Mouse (Mus musculus): ENCODE measurements around the gene Snx1. TPM values are rescaled to one million over a fixed set of nuclear protein-coding genes. Genes with fewer than 3 reads are reported as not detected.

Gene Snx1
- polyA plus RNA-seq, 1 experiment from 2014 or later = 140 TPM

- Histone ChIP-seq H3K27ac (ENCODE audit: low read depth, low read length) (no peak overlapping the region), H3K4me2 (ENCODE audit: low read depth, low read length, severe bottlenecking) (no peak overlapping the region), H3K9me3 (ENCODE audit: control insufficient read depth, low read length) (no peaks in the 10 kb centered on the region), H3K4me3 (ENCODE audit: low read depth, low read length) (no peak overlapping the region), H3K9ac (ENCODE audit: low read length) (no peak overlapping the region), H3K36me3 (ENCODE audit: control insufficient read depth, insufficient read depth, low read length) (peaks cover 16% of the 10 kb centered on the region; the same call in 1 of the 2 replicates), H3K4me1 (replicated peaks; ENCODE audit: control insufficient read depth, insufficient read depth, low read length) (no peaks in the 10 kb centered on the region), H3K27me3 (ENCODE audit: control insufficient read depth, insufficient read depth, low read length) (no peaks in the 10 kb centered on the region)
- 90% methylated on average over 2 of the region's 2 CpGs for WGBS
- DNase-seq (ENCODE audit: low spot score) = no peak
- no peak for ATAC-seq (replicated peaks; ENCODE audit: low FRiP score)
Observed at GRCm38 (mm10) chr9:66092664-66093063, 33.7 kb downstream of the Snx1 start.

- H3K9me3 ChIP-seq (ENCODE audit: control insufficient read depth, low read length) = no peaks in the 10 kb centered on the region
- H3K4me2 ChIP-seq (ENCODE audit: low read depth, low read length, severe bottlenecking) = no peak overlapping the region
- no peak overlapping the region for H3K9ac ChIP-seq (ENCODE audit: low read length)
- 81% methylated on average over 6 of the region's 6 CpGs for WGBS
- no peak overlapping the region for H3K4me3 ChIP-seq (ENCODE audit: low read depth, low read length)
- DNase-seq (ENCODE audit: low spot score) (no peak), ATAC-seq (replicated peaks; ENCODE audit: low FRiP score) (no peak)
- H3K27me3 ChIP-seq (ENCODE audit: control insufficient read depth, insufficient read depth, low read length) = no peaks in the 10 kb centered on the region
- H3K4me1 ChIP-seq (replicated peaks; ENCODE audit: control insufficient read depth, insufficient read depth, low read length) = no peaks in the 10 kb centered on the region
- H3K27ac ChIP-seq (ENCODE audit: low read depth, low read length) = no peak overlapping the region
- H3K36me3 ChIP-seq (ENCODE audit: control insufficient read depth, insufficient read depth, low read length) = peaks cover 22% of the 10 kb centered on the region; the same call in 1 of the 2 replicates
Observed at GRCm38 (mm10) chr9:66091327-66092231, 34.8 kb downstream of the Snx1 start.

- Histone ChIP-seq H3K9me3 (ENCODE audit: control insufficient read depth, low read length) (no peaks in the 10 kb centered on the region), H3K9ac (ENCODE audit: low read length) (no peak overlapping the region), H3K4me2 (ENCODE audit: low read depth, low read length, severe bottlenecking) (no peak overlapping the region), H3K36me3 (ENCODE audit: control insufficient read depth, insufficient read depth, low read length) (peaks cover 22% of the 10 kb centered on the region; the same call in 1 of the 2 replicates), H3K27me3 (ENCODE audit: control insufficient read depth, insufficient read depth, low read length) (no peaks in the 10 kb centered on the region), H3K4me1 (replicated peaks; ENCODE audit: control insufficient read depth, insufficient read depth, low read length) (no peaks in the 10 kb centered on the region), H3K27ac (ENCODE audit: low read depth, low read length) (no peak overlapping the region), H3K4me3 (ENCODE audit: low read depth, low read length) (no peak overlapping the region)
- 91% methylated on average over 13 of the region's 13 CpGs for WGBS
- DNase-seq (ENCODE audit: low spot score) (no peak), ATAC-seq (replicated peaks; ENCODE audit: low FRiP score) (no peak)
Observed at GRCm38 (mm10) chr9:66090593-66091244, 35.7 kb downstream of the Snx1 start.

- H3K4me1 ChIP-seq (replicated peaks; ENCODE audit: control insufficient read depth, insufficient read depth, low read length) = no peaks in the 10 kb centered on the region
- peaks cover 21% of the 10 kb centered on the region; the same call in 1 of the 2 replicates for H3K36me3 ChIP-seq (ENCODE audit: control insufficient read depth, insufficient read depth, low read length)
- H3K4me2 ChIP-seq (ENCODE audit: low read depth, low read length, severe bottlenecking) = no peak overlapping the region
- H3K4me3 ChIP-seq (ENCODE audit: low read depth, low read length) = no peak overlapping the region
- no peaks in the 10 kb centered on the region for H3K9me3 ChIP-seq (ENCODE audit: control insufficient read depth, low read length)
- 52% methylated on average over 4 of the region's 4 CpGs for WGBS
- DNase-seq (ENCODE audit: low spot score) (peak; percentile 70), ATAC-seq (replicated peaks; ENCODE audit: low FRiP score) (no peak)
- H3K27ac ChIP-seq (ENCODE audit: low read depth, low read length) = no peak overlapping the region
- H3K9ac ChIP-seq (ENCODE audit: low read length) = no peak overlapping the region
- no peaks in the 10 kb centered on the region for H3K27me3 ChIP-seq (ENCODE audit: control insufficient read depth, insufficient read depth, low read length)
Observed at GRCm38 (mm10) chr9:66088411-66088810, 38.0 kb downstream of the Snx1 start.

GRCm38 (mm10) chr9:66087062-66087461 lies 39.3 kb downstream of the Snx1 start:
- H3K4me3 ChIP-seq (ENCODE audit: low read depth, low read length) = no peak overlapping the region
- 94% methylated on average over 7 of the region's 7 CpGs for WGBS
- ATAC-seq (replicated peaks; ENCODE audit: low FRiP score) (no peak), DNase-seq (ENCODE audit: low spot score) (no peak)
- H3K36me3 ChIP-seq (ENCODE audit: control insufficient read depth, insufficient read depth, low read length) = peaks cover 10% of the 10 kb centered on the region; the same call in 1 of the 2 replicates
- H3K4me1 ChIP-seq (replicated peaks; ENCODE audit: control insufficient read depth, insufficient read depth, low read length) = no peaks in the 10 kb centered on the region
- no peak overlapping the region for H3K4me2 ChIP-seq (ENCODE audit: low read depth, low read length, severe bottlenecking)
- no peak overlapping the region for H3K27ac ChIP-seq (ENCODE audit: low read depth, low read length)
- no peaks in the 10 kb centered on the region for H3K9me3 ChIP-seq (ENCODE audit: control insufficient read depth, low read length)
- no peaks in the 10 kb centered on the region for H3K27me3 ChIP-seq (ENCODE audit: control insufficient read depth, insufficient read depth, low read length)
- H3K9ac ChIP-seq (ENCODE audit: low read length) = no peak overlapping the region

GRCm38 (mm10) chr9:66084171-66084570 lies 42.2 kb downstream of the Snx1 start:
- no peaks in the 10 kb centered on the region for H3K4me1 ChIP-seq (replicated peaks; ENCODE audit: control insufficient read depth, insufficient read depth, low read length)
- no peaks in the 10 kb centered on the region for H3K9me3 ChIP-seq (ENCODE audit: control insufficient read depth, low read length)
- no peak overlapping the region for H3K9ac ChIP-seq (ENCODE audit: low read length)
- no peak overlapping the region for H3K27ac ChIP-seq (ENCODE audit: low read depth, low read length)
- ATAC-seq (replicated peaks; ENCODE audit: low FRiP score) = no peak
- H3K36me3 ChIP-seq (ENCODE audit: control insufficient read depth, insufficient read depth, low read length) = peaks cover 10% of the 10 kb centered on the region; the same call in 1 of the 2 replicates
- no peaks in the 10 kb centered on the region for H3K27me3 ChIP-seq (ENCODE audit: control insufficient read depth, insufficient read depth, low read length)
- no peak overlapping the region for H3K4me2 ChIP-seq (ENCODE audit: low read depth, low read length, severe bottlenecking)
- WGBS = 93% methylated on average over 3 of the region's 3 CpGs
- DNase-seq (ENCODE audit: low spot score) = no peak
- H3K4me3 ChIP-seq (ENCODE audit: low read depth, low read length) = no peak overlapping the region

- no peaks in the 10 kb centered on the region for H3K27me3 ChIP-seq (ENCODE audit: control insufficient read depth, insufficient read depth, low read length)
- WGBS = 84% methylated on average over 4 of the region's 4 CpGs
- H3K27ac ChIP-seq (ENCODE audit: low read depth, low read length) = no peak overlapping the region
- DNase-seq (ENCODE audit: low spot score) = no peak
- H3K4me1 ChIP-seq (replicated peaks; ENCODE audit: control insufficient read depth, insufficient read depth, low read length) = peaks cover 4% of the 10 kb centered on the region; the same call in 1 of the 2 replicates
- H3K4me3 ChIP-seq (ENCODE audit: low read depth, low read length) = no peak overlapping the region
- H3K9me3 ChIP-seq (ENCODE audit: control insufficient read depth, low read length) = no peaks in the 10 kb centered on the region
- H3K4me2 ChIP-seq (ENCODE audit: low read depth, low read length, severe bottlenecking) = no peak overlapping the region
- H3K9ac ChIP-seq (ENCODE audit: low read length) = no peak overlapping the region
- H3K36me3 ChIP-seq (ENCODE audit: control insufficient read depth, insufficient read depth, low read length) = peaks cover 1% of the 10 kb centered on the region; the same call in 1 of the 2 replicates
- ATAC-seq (replicated peaks; ENCODE audit: low FRiP score) = no peak
Observed at GRCm38 (mm10) chr9:66081999-66082398, 44.4 kb downstream of the Snx1 start.

- ATAC-seq (replicated peaks; ENCODE audit: low FRiP score) (no peak), DNase-seq (ENCODE audit: low spot score) (no peak)
- 79% methylated on average over 3 of the region's 3 CpGs for whole genome bisulfite sequencing
Observed at GRCm38 (mm10) chr9:66080804-66081459, 45.5 kb downstream of the Snx1 start.

More at GRCm38 (mm10) chr9:66080804-66081459, 45.5 kb downstream of the Snx1 start:
- Histone ChIP-seq H3K4me1 (replicated peaks; ENCODE audit: control insufficient read depth, insufficient read depth, low read length) (peaks cover 4% of the 10 kb centered on the region; the same call in 1 of the 2 replicates), H3K9me3 (ENCODE audit: control insufficient read depth, low read length) (no peaks in the 10 kb centered on the region), H3K27me3 (ENCODE audit: control insufficient read depth, insufficient read depth, low read length) (no peaks in the 10 kb centered on the region), H3K27ac (ENCODE audit: low read depth, low read length) (no peak overlapping the region), H3K4me3 (ENCODE audit: low read depth, low read length) (no peak overlapping the region), H3K9ac (ENCODE audit: low read length) (no peak overlapping the region), H3K4me2 (ENCODE audit: low read depth, low read length, severe bottlenecking) (no peak overlapping the region), H3K36me3 (ENCODE audit: control insufficient read depth, insufficient read depth, low read length) (no peaks in the 10 kb centered on the region; the same call in 1 of the 2 replicates)
